Mouse (Mus musculus) kidney, postnatal 0 days (tissue): Measurements from ENCODE around the gene Ppih. TPM values are rescaled to one million over a fixed set of nuclear protein-coding genes. Genes with fewer than 3 reads are reported as not detected.

Source experiments
- ATAC-seq: fragments of 200-750 bp; cut with Nextera tagmentation; replicated peaks from 2 replicates; pipeline ENCODE4 v1.8.0; 2017; ENCODE audit warnings: low read depth, moderate number of reproducible peaks, moderate TSS enrichment, moderate library complexity; ENCODE audit not compliant: low FRiP score
- DNase-seq: peaks from one replicate; pipeline ENCODE4 v3.0.0-alpha.2; 2016; ENCODE audit warnings: low spot score
- H3K27ac ChIP-seq: fragments of 300-500 bp; sonication (generic); 2 replicates; pipeline ENCODE4 v1.5.1; 2014; ENCODE audit warnings: mild to moderate bottlenecking
- H3K27me3 ChIP-seq: fragments of 300-500 bp; sonication (generic); 2 replicates; pipeline ENCODE4 v1.6.1; 2014; ENCODE audit warnings: low read length, mixed read lengths; ENCODE audit not compliant: insufficient read depth
- H3K36me3 ChIP-seq: fragments of 300-500 bp; sonication (generic); 2 replicates; pipeline ENCODE4 v1.6.1; 2014; ENCODE audit warnings: low read length, mixed read lengths; ENCODE audit not compliant: insufficient read depth
- H3K4me1 ChIP-seq: fragments of 300-500 bp; sonication (generic); replicated peaks from 2 replicates; pipeline ENCODE4 v1.6.1; 2014; ENCODE audit warnings: antibody characterized with exemption, low read length, mixed read lengths; ENCODE audit not compliant: insufficient read depth
- H3K4me2 ChIP-seq: fragments of 300-500 bp; sonication (generic); 2 replicates; pipeline ENCODE4 v1.6.1; 2014; ENCODE audit warnings: mild to moderate bottlenecking, low read length, moderate library complexity, mixed read lengths
- H3K4me3 ChIP-seq: fragments of 300-500 bp; sonication (generic); replicated peaks from 2 replicates; pipeline ENCODE4 v1.5.1; 2014; ENCODE audit warnings: low read depth, low read length
- H3K9ac ChIP-seq: fragments of 300-500 bp; sonication (generic); 2 replicates; pipeline ENCODE4 v1.6.1; 2014; ENCODE audit warnings: low read depth, low read length
- H3K9me3 ChIP-seq: fragments of 300-500 bp; sonication (generic); replicated peaks from 2 replicates; pipeline ENCODE4 v1.6.1; 2016; ENCODE audit warnings: low read length, inconsistent platforms, mixed read lengths
- CTCF ChIP-seq: IDR thresholded peaks from 2 replicates; pipeline ENCODE4 v1.5.1; 2016; ENCODE audit warnings: antibody characterized with exemption, low read depth, mild to moderate bottlenecking, moderate library complexity
- WGBS: fragments of 180-500 bp; shearing (Covaris S2); extraction: QIAGEN DNeasy Blood & Tissue Kit; methylation state at CpG from one replicate; pipeline ENCODE4 v1.1.7; 2014; 5-methylcytosine and 5-hydroxymethylcytosine counted together
- polyA plus RNA-seq: library from polyadenylated mRNA; unstranded; fragments of >200 nt; fragmentation: Nextera tagmentation; extraction: Ambion mirVana; gene quantifications from 2 replicates; pipeline ENCODE4 v1.2.1, GENCODE M21; 2015

The Ppih gene
- polyA plus RNA-seq = 74.6 and 75.7 TPM in 2 replicates

- WGBS = under 1% methylated on average over 44 of the region's 44 CpGs
- H3K36me3 ChIP-seq = peaks cover 16% of the 10 kb centered on the region; the same call in 1 of the 2 replicates
- peak; percentile 22; the same call in 1 of the 2 replicates for TF ChIP-seq CTCF
These were observed at the start of gene Ppih for GRCm38 (mm10) chr4:119320131-119320830. TSS of gene Ppih (minus strand) at chr4:119320546.

DNA sequence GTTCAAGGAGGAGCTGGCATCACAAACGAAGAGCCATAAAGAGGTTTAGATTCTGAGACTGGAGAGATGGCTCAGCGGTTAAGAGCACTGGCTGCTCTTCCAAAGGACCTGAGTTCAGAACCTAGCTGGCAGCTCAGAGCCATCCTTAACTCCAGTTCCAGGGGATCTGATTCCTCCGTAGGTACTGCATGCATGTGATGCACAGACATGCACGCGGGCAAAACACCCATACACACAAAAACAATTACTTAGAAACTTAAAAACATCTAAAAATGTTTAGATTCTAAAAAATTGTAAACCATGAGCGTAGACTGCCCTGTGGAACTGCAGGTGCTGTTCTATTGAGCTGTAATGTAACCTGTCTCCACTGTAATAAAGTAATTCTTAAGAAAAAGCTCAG lies 49.1 kb upstream of the Ppih start:
- Histone ChIP-seq H3K27ac (no peak overlapping the region), H3K4me2 (no peak overlapping the region), H3K27me3 (no peaks in the 10 kb centered on the region), H3K9me3 (no peaks in the 10 kb centered on the region), H3K36me3 (no peaks in the 10 kb centered on the region), H3K4me3 (no peak overlapping the region), H3K9ac (no peak overlapping the region), H3K4me1 (no peaks in the 10 kb centered on the region)
- no peak for DNase-seq
- WGBS = 85% methylated on average over 6 of the region's 6 CpGs
- ATAC-seq = no peak
- TF ChIP-seq CTCF = no peak

More at GRCm38 (mm10) chr4:119320131-119320830, at the start of gene Ppih:
- Histone ChIP-seq H3K9me3 (no peaks in the 10 kb centered on the region), H3K27ac (peak within 1 kb of the TSS; percentile 90), H3K4me1 (peaks cover 7% of the 10 kb centered on the region), H3K4me2 (peak within 1 kb of the TSS; percentile 86), H3K4me3 (peak within 1 kb of the TSS; percentile 76), H3K27me3 (no peaks in the 10 kb centered on the region), H3K9ac (peak within 1 kb of the TSS; percentile 69)
- peak; percentile 97 for ATAC-seq
- DNase-seq = peak; percentile 97

- Histone ChIP-seq H3K27me3 (no peaks in the 10 kb centered on the region), H3K27ac (no peak overlapping the region), H3K36me3 (no peaks in the 10 kb centered on the region), H3K4me3 (no peak overlapping the region), H3K9me3 (no peaks in the 10 kb centered on the region), H3K4me1 (no peaks in the 10 kb centered on the region), H3K4me2 (no peak overlapping the region), H3K9ac (no peak overlapping the region)
- ATAC-seq (no peak), DNase-seq (peak; percentile 16)
- 50% methylated on average over 4 of the region's 4 CpGs for whole genome bisulfite sequencing
- TF ChIP-seq CTCF = no peak
These were observed 46.6 kb upstream of the Ppih start for GRCm38 (mm10) chr4:119366758-119367526.

GRCm38 (mm10) chr4:119362231-119362630 lies 41.9 kb upstream of the Ppih start:
- H3K9me3 ChIP-seq = no peaks in the 10 kb centered on the region

GRCm38 (mm10) chr4:119359196-119359971 lies 39.0 kb upstream of the Ppih start:
- ATAC-seq (no peak; the same call in 1 of the 2 replicates), DNase-seq (peak; percentile 47)
- H3K27ac ChIP-seq = peak overlapping the region; percentile 58; the same call in 1 of the 2 replicates
- H3K4me1 ChIP-seq = no peaks in the 10 kb centered on the region
- H3K9me3 ChIP-seq = no peaks in the 10 kb centered on the region
- H3K9ac ChIP-seq = peak overlapping the region; percentile 57; the same call in 1 of the 2 replicates
- H3K4me2 ChIP-seq = peak overlapping the region; percentile 56
- H3K4me3 ChIP-seq = peak overlapping the region; percentile 21
- 4% methylated on average over 30 of the region's 30 CpGs for WGBS
- TF ChIP-seq CTCF = peak; percentile 35; the same call in 1 of the 2 replicates
- no peaks in the 10 kb centered on the region for H3K27me3 ChIP-seq
- no peaks in the 10 kb centered on the region for H3K36me3 ChIP-seq

More at GRCm38 (mm10) chr4:119362231-119362630, 41.9 kb upstream of the Ppih start:
- Histone ChIP-seq H3K36me3 (no peaks in the 10 kb centered on the region), H3K27me3 (no peaks in the 10 kb centered on the region), H3K4me2 (no peak overlapping the region), H3K27ac (no peak overlapping the region), H3K4me3 (no peak overlapping the region), H3K4me1 (no peaks in the 10 kb centered on the region), H3K9ac (no peak overlapping the region)
- ATAC-seq (no peak), DNase-seq (no peak)
- WGBS = 84% methylated on average over 3 of the region's 3 CpGs
- TF ChIP-seq CTCF = no peak

- no peak for TF ChIP-seq CTCF
- Histone ChIP-seq H3K27ac (no peak overlapping the region), H3K27me3 (no peaks in the 10 kb centered on the region), H3K4me1 (no peaks in the 10 kb centered on the region), H3K9me3 (no peaks in the 10 kb centered on the region), H3K9ac (no peak overlapping the region), H3K36me3 (no peaks in the 10 kb centered on the region), H3K4me3 (no peak overlapping the region), H3K4me2 (no peak overlapping the region)
- ATAC-seq = no peak
- no peak for DNase-seq
- WGBS = 91% methylated on average over 6 of the region's 6 CpGs
These were observed 25.2 kb upstream of the Ppih start for GRCm38 (mm10) chr4:119345508-119345907.
